Mouse (Mus musculus): Measurements from ENCODE around the gene Tnfrsf17.
"Not testable (repeated sequence)": the region's sequence is repeated elsewhere in the genome, so short reads cannot be mapped to it uniquely, and the experiment has no call there.

Tnfrsf17 gene

GRCm38 (mm10) chr16:11331030-11331429 is 17.4 kb downstream of the Tnfrsf17 start:
- no peak for DNase-seq (ENCODE audit: low read depth, low spot score)

- DNase-seq (ENCODE audit: low read depth, low spot score): no peak
These were observed 29.7 kb downstream of the Tnfrsf17 start for GRCm38 (mm10) chr16:11343292-11343815.

- DNase-seq (ENCODE audit: low read depth, low spot score): no peak
These were observed 38.3 kb downstream of the Tnfrsf17 start for GRCm38 (mm10) chr16:11351903-11352302.

GRCm38 (mm10) chr16:11359173-11359572 is 45.6 kb downstream of the Tnfrsf17 start:
- no peak for DNase-seq (ENCODE audit: low read depth, low spot score)

- DNase-seq (ENCODE audit: low read depth, low spot score): no peak
These were observed 46.3 kb downstream of the Tnfrsf17 start for GRCm38 (mm10) chr16:11359919-11360318.

GRCm38 (mm10) chr16:11360576-11360975 is 47.0 kb downstream of the Tnfrsf17 start:
- DNase-seq (ENCODE audit: low read depth, low spot score): not testable (repeated sequence)

- DNase-seq (ENCODE audit: low read depth, low spot score): no peak
These were observed 52.0 kb downstream of the Tnfrsf17 start for GRCm38 (mm10) chr16:11365626-11366025.

GRCm38 (mm10) chr16:11366851-11367250 is 53.2 kb downstream of the Tnfrsf17 start:
- DNase-seq (ENCODE audit: low read depth, low spot score): no peak

GRCm38 (mm10) chr16:11368412-11368811 is 54.8 kb downstream of the Tnfrsf17 start:
- no peak for DNase-seq (ENCODE audit: low read depth, low spot score)

GRCm38 (mm10) chr16:11369162-11369561 is 55.5 kb downstream of the Tnfrsf17 start:
- no peak for DNase-seq (ENCODE audit: low read depth, low spot score)

GRCm38 (mm10) chr16:11369642-11370041 is 56.0 kb downstream of the Tnfrsf17 start:
- DNase-seq (ENCODE audit: low read depth, low spot score): no peak
